Mouse (Mus musculus): Measurements from ENCODE around the gene Tgm3.

DNA sequence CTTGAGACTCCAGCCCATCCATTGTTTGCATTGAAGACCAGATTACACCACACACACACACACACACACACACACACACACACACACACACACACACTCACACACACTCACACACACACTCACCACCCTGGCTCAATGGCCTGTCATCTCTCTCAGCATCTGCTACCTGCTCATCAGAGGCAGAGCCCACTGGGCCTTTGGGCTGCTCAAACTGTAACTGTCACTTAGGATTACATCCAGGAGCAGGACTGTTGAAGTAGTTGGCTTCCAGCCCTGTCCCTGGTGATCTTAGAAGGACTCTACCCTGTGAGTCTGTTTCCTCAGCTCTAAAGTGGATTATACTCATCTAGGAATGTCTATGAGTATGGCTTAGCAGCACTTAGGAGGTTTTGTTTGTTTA lies 1.5 kb downstream of the Tgm3 start:
- TF ChIP-seq POLR2A (IDR thresholded peaks at IDR 0.05; ENCODE audit: extremely low read depth, insufficient read depth, low read length) (no peak), CTCF (IDR thresholded peaks at IDR 0.05; ENCODE audit: low read depth, low read length) (no peak)

Data from liver, adult 2 months (tissue).